Mouse (Mus musculus): ENCODE results near the gene Rplp2. TPM values are rescaled to one million over a fixed set of nuclear protein-coding genes. Genes with fewer than 3 reads are reported as not detected.

The Rplp2 gene
- polyA plus RNA-seq, 1 experiment from 2014 or later = 2,062 TPM

- DNase-seq (ENCODE audit: low spot score) = no peak
Observed at GRCm38 (mm10) chr7:141430585-141431240, 16.5 kb upstream of the Rplp2 start.

- no peak for DNase-seq (ENCODE audit: low spot score)
Observed at GRCm38 (mm10) chr7:141431434-141432185, 15.6 kb upstream of the Rplp2 start.

GRCm38 (mm10) chr7:141432186-141432611 is 15.0 kb upstream of the Rplp2 start:
- no peak for DNase-seq (ENCODE audit: low spot score)

- no peak for DNase-seq (ENCODE audit: low spot score)
Observed at GRCm38 (mm10) chr7:141432741-141433516, 14.2 kb upstream of the Rplp2 start.

GRCm38 (mm10) chr7:141433517-141434400 is 13.4 kb upstream of the Rplp2 start:
- no peak for DNase-seq (ENCODE audit: low spot score)

GRCm38 (mm10) chr7:141434464-141434863 is 12.7 kb upstream of the Rplp2 start:
- peak; percentile 59 for DNase-seq (ENCODE audit: low spot score)

GRCm38 (mm10) chr7:141435129-141435855 is 11.9 kb upstream of the Rplp2 start:
- DNase-seq (ENCODE audit: low spot score) = peak; percentile 67

- DNase-seq (ENCODE audit: low spot score) = no peak
Observed at GRCm38 (mm10) chr7:141435856-141436522, 11.2 kb upstream of the Rplp2 start.

- DNase-seq (ENCODE audit: low spot score) = no peak
Observed at GRCm38 (mm10) chr7:141436523-141436892, 10.7 kb upstream of the Rplp2 start.

GRCm38 (mm10) chr7:141437178-141438120 is 9.7 kb upstream of the Rplp2 start, which contains the start of gene Slc25a22:
TSS of gene Slc25a22 (minus strand) at chr7:141437892.
- peak; percentile 85 for DNase-seq (ENCODE audit: low spot score)

GRCm38 (mm10) chr7:141438201-141438968 is 8.8 kb upstream of the Rplp2 start:
- no peak for DNase-seq (ENCODE audit: low spot score)

- DNase-seq (ENCODE audit: low spot score) = no peak
Observed at GRCm38 (mm10) chr7:141439140-141439679, 8.0 kb upstream of the Rplp2 start.

GRCm38 (mm10) chr7:141439811-141440210 is 7.4 kb upstream of the Rplp2 start:
- DNase-seq (ENCODE audit: low spot score) = no peak

GRCm38 (mm10) chr7:141440613-141441012 is 6.6 kb upstream of the Rplp2 start:
- DNase-seq (ENCODE audit: low spot score) = peak; percentile 57

GRCm38 (mm10) chr7:141441460-141441859 is 5.7 kb upstream of the Rplp2 start:
- DNase-seq (ENCODE audit: low spot score) = no peak

GRCm38 (mm10) chr7:141442199-141442598 is 5.0 kb upstream of the Rplp2 start:
- DNase-seq (ENCODE audit: low spot score) = no peak

GRCm38 (mm10) chr7:141443081-141443821 is 3.9 kb upstream of the Rplp2 start:
- DNase-seq (ENCODE audit: low spot score) = peak; percentile 54

Measured in thymus, postnatal 0 days (tissue).